Mouse (Mus musculus) hindbrain, embryonic 15.5 days (tissue): ENCODE measurements around the gene Ifnl2. TPM values are rescaled to one million over a fixed set of nuclear protein-coding genes. Genes with fewer than 3 reads are reported as not detected.
"Not testable (repeated sequence)": the region's sequence is repeated elsewhere in the genome, so short reads cannot be mapped to it uniquely, and the experiment has no call there.

Source experiments
- ATAC-seq: fragments of 200-750 bp; cut with Nextera tagmentation; 2 replicates; pipeline ENCODE4 v1.8.0; 2017; ENCODE audit warnings: low read depth, moderate number of reproducible peaks, moderate TSS enrichment; ENCODE audit not compliant: low FRiP score
- H3K27ac ChIP-seq: fragments of 300-500 bp; sonication (generic); replicated peaks from 2 replicates; pipeline ENCODE4 v1.5.1; 2015; ENCODE audit warnings: mild to moderate bottlenecking, inconsistent platforms
- H3K27me3 ChIP-seq: fragments of 300-500 bp; sonication (generic); 2 replicates; pipeline ENCODE4 v1.6.1; 2015; ENCODE audit warnings: control low read depth, inconsistent platforms
- H3K36me3 ChIP-seq: fragments of 300-500 bp; sonication (generic); 2 replicates; pipeline ENCODE4 v1.6.1; 2015; ENCODE audit warnings: control low read depth, inconsistent platforms
- H3K4me1 ChIP-seq: fragments of 300-500 bp; sonication (generic); replicated peaks from 2 replicates; pipeline ENCODE4 v1.6.1; 2015; ENCODE audit warnings: control low read depth, inconsistent platforms
- H3K4me2 ChIP-seq: fragments of 300-500 bp; sonication (generic); 2 replicates; pipeline ENCODE4 v1.6.1; 2015; ENCODE audit warnings: moderate library complexity, mild to moderate bottlenecking, inconsistent platforms
- H3K4me3 ChIP-seq: fragments of 300-500 bp; sonication (generic); 2 replicates; pipeline ENCODE4 v1.5.1; 2015; ENCODE audit warnings: mild to moderate bottlenecking, inconsistent platforms
- H3K9ac ChIP-seq: fragments of 300-500 bp; sonication (generic); 2 replicates; pipeline ENCODE4 v1.6.1; 2015; ENCODE audit warnings: inconsistent platforms
- H3K9me3 ChIP-seq: fragments of 300-500 bp; sonication (generic); 2 replicates; pipeline ENCODE4 v1.6.1; 2016; ENCODE audit warnings: control low read depth, inconsistent platforms
- WGBS: fragments of 180-500 bp; shearing (Covaris S2); methylation state at CpG from one replicate; pipeline ENCODE4 v1.1.7; 2015; 5-methylcytosine and 5-hydroxymethylcytosine counted together
- polyA plus RNA-seq: library from polyadenylated mRNA; unstranded; fragments of >200 nt; fragmentation: Nextera tagmentation; extraction: Ambion mirVana; gene quantifications from 2 replicates; pipeline ENCODE4 v1.2.1, GENCODE M21; 2015

The Ifnl2 gene
- polyA plus RNA-seq, 1 experiment from 2014 or later: not detected

- H3K27ac ChIP-seq: no peak within 1 kb of the TSS
- no peak within 1 kb of the TSS for H3K4me3 ChIP-seq
- no peaks in the 10 kb centered on the region for H3K9me3 ChIP-seq
- no peak within 1 kb of the TSS for H3K4me2 ChIP-seq
- ATAC-seq: no peak
- H3K4me1 ChIP-seq: peaks cover 8% of the 10 kb centered on the region
- H3K36me3 ChIP-seq: no peaks in the 10 kb centered on the region
- WGBS: 85% methylated on average over 4 of the region's 4 CpGs
- H3K9ac ChIP-seq: no peak within 1 kb of the TSS
- H3K27me3 ChIP-seq: peaks cover 15% of the 10 kb centered on the region
Measured at GRCm38 (mm10) chr7:28540526-28540925, 30.3 kb upstream of the Ifnl2 start, which contains the start of gene Sycn. Gene Sycn, plus strand, starts transcription at chr7:28540885.

DNA sequence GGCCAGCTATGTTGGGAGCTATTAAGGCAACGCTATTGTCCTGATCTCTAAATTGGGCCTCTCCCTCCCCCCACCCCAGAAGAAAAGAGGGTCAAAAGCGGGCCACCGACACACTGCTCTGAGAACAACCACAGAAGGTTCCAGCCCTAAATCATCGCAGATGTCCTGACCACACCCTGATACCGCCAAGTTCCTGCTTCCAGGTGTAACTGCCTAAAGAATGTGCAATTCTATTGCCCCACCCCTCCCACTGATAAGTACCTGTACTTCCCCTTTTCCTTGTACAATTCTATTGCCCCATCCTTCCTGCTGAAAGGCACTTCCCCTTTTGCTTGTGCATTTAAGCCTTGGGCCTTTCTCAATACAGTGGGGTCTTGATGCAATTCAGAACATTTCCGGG lies 28.6 kb upstream of the Ifnl2 start:
- not testable (repeated sequence) for H3K9me3 ChIP-seq, H3K4me1 ChIP-seq, H3K27me3 ChIP-seq, H3K27ac ChIP-seq, H3K36me3 ChIP-seq, H3K4me2 ChIP-seq, ATAC-seq, H3K9ac ChIP-seq, H3K4me3 ChIP-seq
- 93% methylated on average over 6 of the region's 6 CpGs for WGBS

- ATAC-seq: no peak
Measured at GRCm38 (mm10) chr7:28532005-28532404, 21.8 kb upstream of the Ifnl2 start.

GRCm38 (mm10) chr7:28527922-28528719 lies 17.9 kb upstream of the Ifnl2 start:
- no peaks in the 10 kb centered on the region for H3K36me3 ChIP-seq
- no peak overlapping the region for H3K4me2 ChIP-seq
- no peak for ATAC-seq
- H3K27me3 ChIP-seq: no peaks in the 10 kb centered on the region
- no peaks in the 10 kb centered on the region for H3K9me3 ChIP-seq
- no peak overlapping the region for H3K9ac ChIP-seq
- no peak overlapping the region for H3K4me3 ChIP-seq
- no peak overlapping the region for H3K27ac ChIP-seq
- 9% methylated on average over 19 of the region's 19 CpGs for WGBS
- no peaks in the 10 kb centered on the region for H3K4me1 ChIP-seq

More at GRCm38 (mm10) chr7:28532005-28532404, 21.8 kb upstream of the Ifnl2 start:
- no peaks in the 10 kb centered on the region for H3K4me1 ChIP-seq
- no peaks in the 10 kb centered on the region for H3K36me3 ChIP-seq
- H3K4me3 ChIP-seq: no peak overlapping the region
- H3K4me2 ChIP-seq: no peak overlapping the region
- H3K27ac ChIP-seq: no peak overlapping the region
- no peaks in the 10 kb centered on the region for H3K9me3 ChIP-seq
- 79% methylated on average over 8 of the region's 8 CpGs for WGBS
- H3K27me3 ChIP-seq: no peaks in the 10 kb centered on the region
- H3K9ac ChIP-seq: no peak overlapping the region

DNA sequence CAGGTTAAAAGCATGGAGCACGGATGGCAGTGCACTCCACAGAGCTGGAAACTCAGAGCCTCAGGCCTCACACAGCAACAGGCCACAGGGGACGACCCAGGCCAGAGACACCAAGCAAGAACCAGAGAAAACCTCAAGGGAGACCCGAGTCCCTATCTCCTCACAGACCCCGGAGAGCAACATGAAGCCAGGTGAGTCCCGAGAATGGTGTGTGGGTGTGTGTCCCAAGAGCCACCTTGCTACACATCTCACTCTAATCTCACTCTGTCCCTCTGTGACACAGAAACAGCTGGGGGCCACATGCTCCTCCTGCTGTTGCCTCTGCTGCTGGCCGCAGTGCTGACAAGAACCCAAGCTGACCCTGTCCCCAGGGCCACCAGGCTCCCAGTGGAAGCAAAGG lies 12.3 kb upstream of the Ifnl2 start, which contains the start of gene Ifnl3:
Ifnl3 (plus strand) TSS at position 301 of the 400 bp plus-strand sequence.
- not testable (repeated sequence) for H3K4me2 ChIP-seq, H3K4me1 ChIP-seq, H3K9ac ChIP-seq, H3K27me3 ChIP-seq, H3K9me3 ChIP-seq, ATAC-seq, H3K27ac ChIP-seq, H3K36me3 ChIP-seq, H3K4me3 ChIP-seq
- WGBS: 81% methylated on average over 5 of the region's 6 CpGs

- H3K9me3 ChIP-seq: no peaks in the 10 kb centered on the region
- H3K4me2 ChIP-seq: no peak overlapping the region
- H3K9ac ChIP-seq: no peak overlapping the region
- H3K27me3 ChIP-seq: no peaks in the 10 kb centered on the region
- no peak for ATAC-seq
- WGBS: 76% methylated on average over 8 of the region's 8 CpGs
- no peak overlapping the region for H3K27ac ChIP-seq
- H3K4me1 ChIP-seq: no peaks in the 10 kb centered on the region
- no peaks in the 10 kb centered on the region for H3K36me3 ChIP-seq
- H3K4me3 ChIP-seq: no peak overlapping the region
Measured at GRCm38 (mm10) chr7:28511441-28511840, 1.2 kb upstream of the Ifnl2 start.

DNA sequence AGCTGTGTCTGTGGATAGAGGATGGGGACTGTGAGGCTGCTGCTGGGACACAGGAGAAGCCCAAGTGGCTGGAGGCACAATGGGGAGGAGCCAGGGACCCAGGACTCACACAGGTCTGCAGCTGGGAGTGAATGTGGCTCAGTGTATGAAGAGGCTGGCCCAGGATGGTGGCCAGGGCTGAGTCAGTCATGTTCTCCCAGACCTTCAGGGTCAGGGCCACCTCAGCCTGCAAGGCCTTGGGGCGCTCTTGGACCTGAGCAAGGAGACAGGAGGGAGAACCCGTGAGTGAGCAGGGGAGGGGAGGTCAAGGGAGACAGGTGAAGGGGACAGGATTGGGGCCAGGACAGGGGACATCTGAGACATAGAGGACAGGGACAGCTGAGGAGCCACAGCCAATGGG lies 1.1 kb downstream of the Ifnl2 start:
- H3K4me3 ChIP-seq, H3K4me2 ChIP-seq, H3K9ac ChIP-seq, ATAC-seq, H3K4me1 ChIP-seq, H3K36me3 ChIP-seq, H3K27ac ChIP-seq, H3K9me3 ChIP-seq, H3K27me3 ChIP-seq: not testable (repeated sequence)
- WGBS: 88% methylated on average over 2 of the region's 2 CpGs

GRCm38 (mm10) chr7:28505585-28505984 lies 4.7 kb downstream of the Ifnl2 start:
- ATAC-seq: no peak
- Histone ChIP-seq H3K9me3 (peaks cover 9% of the 10 kb centered on the region), H3K4me3 (no peak overlapping the region), H3K27ac (no peak overlapping the region), H3K36me3 (no peaks in the 10 kb centered on the region), H3K9ac (no peak overlapping the region), H3K27me3 (no peaks in the 10 kb centered on the region; the same call in 1 of the 2 replicates), H3K4me2 (no peak overlapping the region), H3K4me1 (no peaks in the 10 kb centered on the region)
- WGBS: 11% methylated on average over 5 of the region's 5 CpGs

DNA sequence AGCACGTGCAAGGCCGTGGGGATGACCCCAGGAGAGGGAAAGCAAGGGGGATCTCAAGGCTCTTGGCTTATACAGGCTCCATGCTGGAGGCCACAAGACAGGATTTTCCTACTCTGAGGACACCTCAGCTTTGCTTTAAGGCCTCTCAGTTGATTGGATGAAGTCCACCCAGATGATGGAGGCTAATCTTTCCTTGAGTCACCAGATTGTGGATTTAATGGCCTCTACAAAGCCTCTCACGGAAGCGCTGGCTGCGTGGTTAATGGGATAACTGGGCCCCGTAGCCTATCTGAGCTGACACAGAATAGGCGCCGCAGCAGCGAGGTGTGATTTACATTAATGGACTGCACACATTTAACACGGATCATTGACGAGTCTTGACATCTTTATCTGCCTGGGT lies 14.8 kb downstream of the Ifnl2 start:
- Histone ChIP-seq H3K27ac (no peak overlapping the region), H3K9ac (no peak overlapping the region)
- WGBS: 55% methylated on average over 11 of the region's 11 CpGs

DNA sequence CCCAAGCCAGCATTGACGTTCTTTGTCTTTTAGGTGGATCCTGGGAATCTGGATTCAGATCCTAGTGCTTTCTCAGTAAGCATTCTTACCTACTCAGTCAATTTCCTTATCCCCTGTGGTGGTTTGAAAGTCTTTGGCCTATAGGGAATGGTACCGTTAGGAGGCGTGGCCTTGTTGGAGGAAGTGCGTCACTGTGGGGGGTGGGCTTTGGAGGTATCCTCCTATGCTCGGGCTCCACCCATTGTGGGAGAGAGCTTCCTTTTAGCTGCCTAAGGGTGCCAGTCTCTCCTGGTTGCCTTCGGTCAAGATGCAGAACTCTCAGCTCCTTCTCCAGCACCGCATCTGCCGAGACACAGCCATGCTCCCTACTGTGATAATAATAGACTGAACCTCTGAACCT lies 17.9 kb downstream of the Ifnl2 start:
- Histone ChIP-seq H3K9ac (no peak overlapping the region), H3K27ac (no peak overlapping the region), H3K4me1 (peaks cover 14% of the 10 kb centered on the region), H3K4me3 (no peak overlapping the region), H3K27me3 (peaks cover 6% of the 10 kb centered on the region; the same call in 1 of the 2 replicates), H3K4me2 (no peak overlapping the region), H3K9me3 (no peaks in the 10 kb centered on the region), H3K36me3 (no peaks in the 10 kb centered on the region)
- ATAC-seq: no peak
- WGBS: 86% methylated on average over 8 of the region's 8 CpGs

More for the DNA sequence above, 14.8 kb downstream of the Ifnl2 start:
- H3K4me1 ChIP-seq: peaks cover 4% of the 10 kb centered on the region; the same call in 1 of the 2 replicates
- H3K4me2 ChIP-seq: no peak overlapping the region
- H3K36me3 ChIP-seq: no peaks in the 10 kb centered on the region
- no peaks in the 10 kb centered on the region for H3K27me3 ChIP-seq
- H3K4me3 ChIP-seq: no peak overlapping the region
- no peaks in the 10 kb centered on the region for H3K9me3 ChIP-seq
- ATAC-seq: no peak

GRCm38 (mm10) chr7:28490903-28491302 lies 19.4 kb downstream of the Ifnl2 start:
- peaks cover 14% of the 10 kb centered on the region for H3K4me1 ChIP-seq
- no peak overlapping the region for H3K4me3 ChIP-seq
- H3K36me3 ChIP-seq: no peaks in the 10 kb centered on the region
- no peaks in the 10 kb centered on the region for H3K9me3 ChIP-seq
- no peak overlapping the region for H3K9ac ChIP-seq
- H3K4me2 ChIP-seq: peak overlapping the region; percentile 28; the same call in 1 of the 2 replicates
- H3K27me3 ChIP-seq: peaks cover 10% of the 10 kb centered on the region
- 27% methylated on average over 13 of the region's 14 CpGs for WGBS
- no peak overlapping the region for H3K27ac ChIP-seq
- no peak for ATAC-seq

- Histone ChIP-seq H3K9ac (no peak overlapping the region), H3K4me2 (peak overlapping the region; percentile 28), H3K36me3 (no peaks in the 10 kb centered on the region), H3K4me3 (no peak overlapping the region), H3K9me3 (no peaks in the 10 kb centered on the region), H3K27ac (no peak overlapping the region), H3K4me1 (peaks cover 14% of the 10 kb centered on the region), H3K27me3 (peaks cover 10% of the 10 kb centered on the region)
- WGBS: 4% methylated on average over 10 of the region's 10 CpGs
- peak; percentile 23; the same call in 1 of the 2 replicates for ATAC-seq
Measured at GRCm38 (mm10) chr7:28490410-28490809, 19.8 kb downstream of the Ifnl2 start.
